Mouse (Mus musculus) kidney, adult 11 months (tissue): ENCODE measurements around the gene Bcl3.

ENCODE experiments used
- DNase-seq: peaks from one replicate; pipeline ENCODE4 v3.0.0; 2022

Bcl3 gene

GRCm38 (mm10) chr7:19831837-19832236 is 9.3 kb upstream of the Bcl3 start:
- no peak for DNase-seq

- DNase-seq, result peak; percentile 97
Measured at GRCm38 (mm10) chr7:19830682-19831156, 8.1 kb upstream of the Bcl3 start.

- DNase-seq, result no peak
Measured at GRCm38 (mm10) chr7:19829694-19830093, 7.1 kb upstream of the Bcl3 start.

GRCm38 (mm10) chr7:19826756-19827155 is 4.2 kb upstream of the Bcl3 start:
- no peak for DNase-seq

GRCm38 (mm10) chr7:19824182-19824973 is 1.8 kb upstream of the Bcl3 start:
- peak; percentile 90 for DNase-seq

- DNase-seq, result no peak
Measured at GRCm38 (mm10) chr7:19823256-19824181, 949 bp upstream of the Bcl3 start.

GRCm38 (mm10) chr7:19822193-19822592 is 377 bp downstream of the Bcl3 start:
- DNase-seq, result no peak

GRCm38 (mm10) chr7:19821633-19822032 is 937 bp downstream of the Bcl3 start:
- DNase-seq, result no peak

GRCm38 (mm10) chr7:19820347-19821048 is 2.1 kb downstream of the Bcl3 start:
- DNase-seq, result no peak

GRCm38 (mm10) chr7:19818875-19819274 is 3.7 kb downstream of the Bcl3 start:
- DNase-seq, result no peak

- DNase-seq, result no peak
Measured at GRCm38 (mm10) chr7:19818440-19818839, 4.1 kb downstream of the Bcl3 start.

- no peak for DNase-seq
Measured at GRCm38 (mm10) chr7:19817382-19818105, 5.0 kb downstream of the Bcl3 start.

- DNase-seq, result peak; percentile 84
Measured at GRCm38 (mm10) chr7:19816224-19816771, 6.3 kb downstream of the Bcl3 start.

GRCm38 (mm10) chr7:19815296-19816223 is 7.0 kb downstream of the Bcl3 start:
- no peak for DNase-seq

GRCm38 (mm10) chr7:19813579-19814122 is 8.9 kb downstream of the Bcl3 start:
- DNase-seq, result no peak

- DNase-seq, result no peak
Measured at GRCm38 (mm10) chr7:19813161-19813560, 9.4 kb downstream of the Bcl3 start.

- peak; percentile 82 for DNase-seq
Measured at GRCm38 (mm10) chr7:19811114-19811513, 11.5 kb downstream of the Bcl3 start.

- DNase-seq, result peak; percentile 56
Measured at GRCm38 (mm10) chr7:19809369-19809768, 13.2 kb downstream of the Bcl3 start.

- DNase-seq, result no peak
Measured at GRCm38 (mm10) chr7:19806356-19806969, 16.1 kb downstream of the Bcl3 start.

GRCm38 (mm10) chr7:19802995-19803394 is 19.6 kb downstream of the Bcl3 start:
- DNase-seq, result peak; percentile 52
